Mouse (Mus musculus) thymus, postnatal 0 days (tissue): ENCODE measurements around the gene Elavl1. TPM values are rescaled to one million over a fixed set of nuclear protein-coding genes. Genes with fewer than 3 reads are reported as not detected.
"Not testable (repeated sequence)": the region's sequence is repeated elsewhere in the genome, so short reads cannot be mapped to it uniquely, and the experiment has no call there.

Experiments
- DNase-seq: peaks from one replicate; pipeline ENCODE4 v3.0.0-alpha.2; 2015; ENCODE audit warnings: low spot score
- polyA plus RNA-seq: library from polyadenylated mRNA; unstranded; fragments of >200 nt; fragmentation: Nextera tagmentation; extraction: Ambion mirVana; gene quantifications from 2 replicates; pipeline ENCODE4 v1.2.1, GENCODE M21; 2015

Gene Elavl1
- polyA plus RNA-seq, 1 experiment from 2014 or later, result 209 TPM

- no peak for DNase-seq
These were observed 66.5 kb downstream of the Elavl1 start for GRCm38 (mm10) chr8:4258678-4259077.

GRCm38 (mm10) chr8:4258233-4258632, 67.0 kb downstream of the Elavl1 start:
- peak; percentile 80 for DNase-seq

GRCm38 (mm10) chr8:4257350-4257749, 67.9 kb downstream of the Elavl1 start:
- DNase-seq, result no peak

GRCm38 (mm10) chr8:4256911-4257310, 68.3 kb downstream of the Elavl1 start:
- no peak for DNase-seq

GRCm38 (mm10) chr8:4255471-4255870, 69.7 kb downstream of the Elavl1 start:
- DNase-seq, result not testable (repeated sequence)

GRCm38 (mm10) chr8:4254001-4254400, 71.2 kb downstream of the Elavl1 start:
- DNase-seq, result no peak

- DNase-seq, result peak; percentile 95
These were observed 72.0 kb downstream of the Elavl1 start, which contains the start of gene Snapc2 for GRCm38 (mm10) chr8:4252934-4253841. TSS of gene Snapc2 (plus strand) at chr8:4253080.

GRCm38 (mm10) chr8:4252116-4252760, 73.0 kb downstream of the Elavl1 start:
- DNase-seq, result no peak

GRCm38 (mm10) chr8:4250306-4250970, 74.8 kb downstream of the Elavl1 start:
- DNase-seq, result peak; percentile 83

- DNase-seq, result no peak
These were observed 76.0 kb downstream of the Elavl1 start for GRCm38 (mm10) chr8:4249213-4249612.

GRCm38 (mm10) chr8:4247951-4248540, 77.2 kb downstream of the Elavl1 start, which contains the start of gene Tgfbr3l:
TSS of gene Tgfbr3l (plus strand) at chr8:4248214.
- no peak for DNase-seq

GRCm38 (mm10) chr8:4247241-4247640, 78.0 kb downstream of the Elavl1 start:
- no peak for DNase-seq

- no peak for DNase-seq
These were observed 79.5 kb downstream of the Elavl1 start for GRCm38 (mm10) chr8:4245737-4246136.

GRCm38 (mm10) chr8:4245061-4245460, 80.2 kb downstream of the Elavl1 start:
- DNase-seq, result no peak

GRCm38 (mm10) chr8:4239193-4239890, 85.9 kb downstream of the Elavl1 start:
- no peak for DNase-seq

- DNase-seq, result peak; percentile 100
These were observed 86.6 kb downstream of the Elavl1 start, which contains the start of the genes Map2k7 and Gm49320 for GRCm38 (mm10) chr8:4238434-4239192. TSS of gene Map2k7 (plus strand) at chr8:4238740. TSS of gene Gm49320 (plus strand) at chr8:4238865.

- no peak for DNase-seq
These were observed 87.3 kb downstream of the Elavl1 start for GRCm38 (mm10) chr8:4237814-4238433.
